Mouse (Mus musculus) splenic B cell, adult 2 months (primary cell): Measurements from ENCODE around the gene Vil1.

Experiments
- DNase-seq: peaks from one replicate; pipeline ENCODE4 v3.0.0-alpha.2; 2011; ENCODE audit warnings: low read depth, low spot score
- H3K27me3 ChIP-seq: 2 replicates; pipeline ENCODE4 v1.6.1; 2012; ENCODE audit warnings: mild to moderate bottlenecking, low read length, moderate library complexity, mixed read lengths; ENCODE audit not compliant: control insufficient read depth, poor library complexity, insufficient read depth, severe bottlenecking
- H3K36me3 ChIP-seq: 2 replicates; pipeline ENCODE4 v1.6.1; 2012; ENCODE audit warnings: mild to moderate bottlenecking, low read length, moderate library complexity, mixed read lengths; ENCODE audit not compliant: control insufficient read depth, poor library complexity, insufficient read depth, severe bottlenecking

Gene Vil1

DNA sequence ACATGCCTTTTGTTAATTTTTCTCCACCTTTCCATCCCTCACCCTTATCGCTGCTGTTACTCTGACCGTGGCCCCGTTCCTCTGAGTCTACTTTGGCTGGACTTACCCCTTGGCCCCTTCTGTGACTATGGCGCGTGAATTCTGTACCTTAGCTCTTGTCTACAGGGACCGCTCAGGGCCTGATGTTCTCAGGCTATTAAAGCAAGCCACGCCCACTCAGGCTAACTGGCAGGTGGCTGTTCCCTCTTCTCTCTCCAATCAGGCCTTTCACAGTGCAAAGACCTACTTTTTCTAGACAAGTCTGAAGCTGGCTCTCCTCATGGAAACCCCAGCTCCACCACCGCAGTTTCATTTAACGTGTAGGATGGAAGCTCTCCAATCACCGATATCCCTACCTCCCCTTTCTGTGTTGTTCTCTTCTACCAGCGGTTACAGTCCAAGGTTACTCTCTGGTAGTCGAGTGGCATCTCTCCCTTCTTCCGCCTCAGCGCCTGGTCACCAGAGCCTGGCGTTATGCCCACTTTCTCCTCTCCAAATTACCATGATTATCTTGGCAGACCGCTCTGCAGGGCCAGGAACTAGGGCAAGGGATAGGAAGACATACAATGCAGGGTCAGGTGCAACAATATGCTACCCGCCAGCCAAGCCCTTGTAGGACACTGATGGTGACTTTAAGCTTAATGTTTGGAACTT is 9.7 kb downstream of the Vil1 start:
- H3K27me3 ChIP-seq, result no peaks in the 10 kb centered on the region
- H3K36me3 ChIP-seq, result no peaks in the 10 kb centered on the region
- DNase-seq, result no peak

DNA sequence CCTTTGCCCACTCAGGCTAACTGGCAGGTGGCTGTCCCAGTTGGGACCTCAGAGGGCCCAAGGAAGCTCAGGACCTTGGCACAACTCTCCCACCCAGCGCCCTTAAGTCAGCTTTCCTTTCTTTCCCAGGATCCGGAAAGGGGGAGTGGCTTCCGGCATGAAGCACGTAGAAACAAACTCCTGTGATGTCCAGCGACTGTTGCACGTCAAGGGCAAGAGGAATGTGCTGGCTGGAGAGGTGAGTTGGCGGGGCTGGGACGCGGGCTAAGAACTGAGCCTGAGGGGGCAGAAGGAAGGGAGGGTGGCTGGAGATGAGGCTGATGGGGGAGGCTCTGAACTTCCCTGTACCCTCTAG is 10.2 kb downstream of the Vil1 start:
- no peaks in the 10 kb centered on the region for H3K27me3 ChIP-seq

DNA sequence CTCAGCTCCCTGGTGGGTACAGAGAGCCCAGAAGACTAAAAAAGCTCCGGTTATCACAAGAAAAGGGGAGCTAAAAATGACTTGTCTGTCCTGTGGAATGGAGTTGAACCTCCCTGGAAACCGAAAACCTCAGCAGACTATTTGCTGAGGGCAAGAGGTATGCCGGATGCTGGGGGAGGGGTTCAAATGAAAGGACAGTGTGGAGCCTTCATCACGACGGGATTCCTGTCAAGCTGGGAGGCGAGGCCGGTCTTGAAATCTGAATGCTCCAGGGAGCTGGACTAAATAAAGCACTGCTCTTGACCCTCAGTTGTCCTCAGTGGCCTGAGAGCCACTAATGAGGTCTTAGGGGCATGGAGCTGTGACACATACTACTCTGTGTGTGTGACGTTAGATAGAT is 14.0 kb downstream of the Vil1 start:
- H3K27me3 ChIP-seq, result no peaks in the 10 kb centered on the region

More for the DNA sequence above, 10.2 kb downstream of the Vil1 start:
- no peak for DNase-seq
- no peaks in the 10 kb centered on the region for H3K36me3 ChIP-seq

DNA sequence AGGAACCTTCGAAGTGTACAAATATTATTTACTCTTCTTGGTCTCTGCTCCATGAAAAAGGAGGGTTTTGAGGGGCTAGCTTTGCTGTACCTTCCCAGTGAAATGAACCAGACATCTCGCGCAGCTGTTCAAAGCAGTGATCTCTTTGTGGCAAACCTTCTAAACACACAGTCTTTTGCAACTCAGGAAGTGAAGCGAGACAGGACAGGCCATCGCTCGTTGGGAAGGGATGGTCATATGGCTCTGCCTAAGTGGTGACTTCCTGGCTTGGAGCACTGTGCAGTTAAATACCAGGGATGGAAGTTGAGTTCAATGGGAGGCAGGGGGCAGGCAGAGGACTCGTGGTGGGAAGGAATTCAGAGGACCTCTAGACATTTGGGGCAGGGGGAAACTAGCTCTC is 16.7 kb downstream of the Vil1 start:
- no peaks in the 10 kb centered on the region for H3K27me3 ChIP-seq
- DNase-seq, result no peak
- H3K36me3 ChIP-seq, result no peaks in the 10 kb centered on the region

More for the DNA sequence above, 14.0 kb downstream of the Vil1 start:
- DNase-seq, result no peak
- no peaks in the 10 kb centered on the region for H3K36me3 ChIP-seq

DNA sequence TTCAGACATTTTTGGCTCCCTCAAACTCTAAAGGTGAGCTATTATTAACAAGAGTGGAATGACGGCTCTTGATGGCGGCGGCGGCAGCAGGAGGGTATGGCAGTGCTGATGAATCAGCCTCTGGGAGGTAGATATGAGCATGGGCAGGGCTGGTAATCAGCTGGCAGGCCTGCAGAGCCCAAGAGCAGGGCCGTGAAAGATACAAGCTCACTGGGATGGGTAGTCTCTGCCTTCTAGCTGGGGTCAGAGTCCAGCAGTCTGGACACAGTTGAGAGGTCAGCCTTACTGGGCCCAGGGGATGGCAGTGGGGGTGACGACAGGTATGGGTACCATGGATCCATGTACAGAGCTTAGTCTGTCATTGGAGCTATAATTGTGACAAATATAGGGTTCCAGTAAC is 24.0 kb downstream of the Vil1 start:
- H3K36me3 ChIP-seq, result no peaks in the 10 kb centered on the region
- DNase-seq, result no peak
- H3K27me3 ChIP-seq, result no peaks in the 10 kb centered on the region

DNA sequence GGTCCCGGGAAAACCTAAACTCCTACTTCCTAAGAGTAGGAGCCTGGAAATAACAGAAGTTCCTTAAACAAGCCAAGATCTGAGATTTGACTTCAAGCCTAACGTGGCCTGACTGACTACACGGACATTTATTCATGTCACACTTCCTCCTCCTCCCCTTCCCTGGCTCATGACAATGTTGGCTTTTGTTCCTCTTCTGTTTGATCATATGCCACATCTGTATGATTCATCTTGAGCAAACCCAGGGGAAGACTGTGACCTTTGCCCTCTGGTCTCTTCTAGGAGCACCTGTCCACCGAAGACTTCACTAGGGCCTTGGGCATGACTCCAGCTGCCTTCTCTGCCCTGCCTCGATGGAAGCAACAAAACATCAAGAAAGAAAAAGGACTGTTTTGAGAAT is 25.4 kb downstream of the Vil1 start:
- Histone ChIP-seq H3K27me3 (no peaks in the 10 kb centered on the region), H3K36me3 (no peaks in the 10 kb centered on the region; the same call in 1 of the 2 replicates)
- peak; percentile 19 for DNase-seq

DNA sequence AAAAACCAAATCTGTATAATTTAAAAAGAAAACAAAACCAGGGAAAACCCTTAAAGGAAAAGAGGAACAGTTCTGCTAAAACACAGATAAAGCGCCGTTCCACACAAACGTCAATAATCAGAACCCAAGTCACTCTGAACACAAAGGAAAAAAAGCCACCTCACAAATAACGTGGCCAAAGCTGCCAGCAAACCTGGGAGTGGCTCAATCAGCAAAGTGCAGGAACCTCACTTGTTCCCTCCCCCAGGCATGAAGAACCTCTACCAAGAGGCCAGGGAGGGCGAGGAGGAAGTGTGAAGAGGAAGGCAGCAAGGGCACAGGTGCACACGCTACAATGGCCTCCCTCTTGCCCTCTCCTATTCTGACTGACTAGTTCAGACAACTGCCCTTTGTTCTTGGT is 26.4 kb downstream of the Vil1 start:
- peaks cover under 1% of the 10 kb centered on the region; the same call in 1 of the 2 replicates for H3K36me3 ChIP-seq
- H3K27me3 ChIP-seq, result no peaks in the 10 kb centered on the region
- DNase-seq, result peak; percentile 39

DNA sequence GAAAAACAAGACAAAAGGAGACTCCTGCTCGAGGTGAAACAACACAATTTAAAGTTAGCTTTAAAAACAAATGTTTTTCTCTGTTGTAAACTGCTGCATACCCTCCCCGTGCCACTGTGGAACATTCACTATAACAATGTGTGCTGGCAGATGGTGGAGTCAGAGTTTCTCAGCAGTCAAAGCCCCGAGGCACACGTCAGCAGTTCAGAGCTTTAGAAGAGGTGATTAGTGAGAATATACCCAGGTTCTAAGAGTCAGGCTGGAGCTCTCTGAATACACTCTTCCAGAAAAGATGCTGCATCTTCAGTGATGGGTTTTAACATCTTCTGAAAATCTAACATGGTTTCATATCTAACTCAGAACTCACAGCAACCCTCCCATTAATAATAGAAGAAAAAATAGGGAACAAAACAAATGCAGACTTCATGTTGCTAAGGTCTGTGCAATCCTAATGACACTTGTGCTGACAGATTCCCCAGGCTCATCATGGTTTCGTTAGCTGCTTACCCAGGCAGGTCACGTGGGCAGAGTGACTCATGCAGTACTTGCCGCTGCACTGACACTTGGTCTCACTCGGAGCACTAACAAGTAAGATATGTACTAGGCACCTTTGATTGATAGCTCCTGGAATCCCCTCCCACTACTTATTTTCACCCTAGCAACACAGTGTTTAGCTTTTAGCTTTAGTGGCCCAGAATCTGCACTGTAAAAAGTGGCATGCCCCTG is 28.7 kb downstream of the Vil1 start:
- no peaks in the 10 kb centered on the region for H3K27me3 ChIP-seq
- H3K36me3 ChIP-seq, result peaks cover 2% of the 10 kb centered on the region; the same call in 1 of the 2 replicates
- DNase-seq, result peak; percentile 11

DNA sequence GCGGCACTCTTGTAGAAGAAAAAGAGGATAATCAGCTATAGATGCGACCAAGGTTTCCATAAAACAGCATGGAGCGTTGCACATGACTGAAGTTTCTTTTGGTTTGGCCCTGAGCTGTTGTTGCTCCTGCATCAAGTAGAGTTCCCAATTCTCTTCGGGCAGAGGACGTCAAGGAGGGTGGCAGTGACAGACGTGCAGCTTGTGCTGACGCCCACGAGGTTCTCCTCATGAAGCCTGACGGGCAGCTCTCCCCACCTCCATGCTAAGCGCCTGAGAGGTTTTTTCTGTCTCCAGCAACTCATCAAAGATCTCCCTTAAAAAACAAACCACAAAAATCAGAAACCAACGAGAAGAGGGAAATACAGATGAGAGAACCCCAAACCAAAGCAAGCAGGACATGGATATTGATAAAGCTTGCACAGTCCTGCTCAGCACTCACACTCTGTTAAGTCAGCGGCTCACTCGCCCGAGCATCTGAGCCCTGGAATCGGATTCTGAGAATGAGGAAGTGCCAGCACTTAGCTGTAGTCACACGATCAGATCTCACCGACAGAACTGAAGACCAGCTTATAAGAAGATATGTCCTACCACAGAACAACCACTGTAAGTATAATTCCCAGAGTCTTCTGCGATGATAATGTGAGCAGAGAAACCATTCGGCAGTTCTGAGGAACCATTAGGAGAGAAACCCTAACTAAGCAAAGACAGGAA is 30.1 kb downstream of the Vil1 start:
- no peaks in the 10 kb centered on the region for H3K27me3 ChIP-seq
- no peak for DNase-seq
- H3K36me3 ChIP-seq, result peaks cover 4% of the 10 kb centered on the region; the same call in 1 of the 2 replicates

DNA sequence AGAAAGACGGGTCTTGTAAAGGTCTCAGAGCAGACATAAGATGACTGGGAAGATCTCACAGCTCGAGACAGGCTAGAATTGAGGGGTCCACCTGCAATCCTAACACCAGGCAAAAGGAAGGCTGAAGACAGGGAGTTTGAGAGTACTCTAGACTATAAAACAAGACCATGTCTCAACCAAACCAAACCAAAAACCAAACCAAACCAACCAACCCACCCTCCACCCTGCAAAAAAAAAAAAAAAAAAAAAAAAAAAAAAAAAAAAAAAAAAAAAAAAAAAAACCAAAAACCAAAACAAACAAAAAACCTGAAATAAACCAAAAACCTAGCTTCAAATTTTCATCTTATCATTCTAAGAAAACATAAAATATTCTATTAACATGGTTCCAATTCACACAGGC is 35.4 kb downstream of the Vil1 start:
- no peak for DNase-seq
- Histone ChIP-seq H3K36me3 (peaks cover 13% of the 10 kb centered on the region), H3K27me3 (no peaks in the 10 kb centered on the region)

DNA sequence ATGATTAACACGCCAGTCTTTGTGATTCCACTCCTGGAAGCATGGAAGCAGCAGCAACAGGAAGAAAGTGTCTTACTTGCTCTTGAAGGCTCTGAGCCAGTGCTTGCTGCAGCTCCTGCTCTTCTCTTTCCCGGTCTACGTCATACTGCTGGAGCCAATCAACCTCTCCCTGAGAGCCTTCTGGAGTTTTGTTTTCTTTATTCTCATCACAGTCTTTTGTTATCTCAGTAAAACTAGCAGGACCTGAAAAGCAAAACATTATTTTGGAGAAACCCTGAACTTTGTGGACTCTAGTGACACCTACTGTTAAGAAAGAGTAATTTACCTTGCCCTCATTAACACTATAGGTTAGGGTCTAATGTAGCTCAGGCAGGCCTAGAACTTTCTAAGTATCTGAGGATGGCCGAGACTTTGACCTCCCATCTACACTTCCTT is 43.5 kb downstream of the Vil1 start:
- Histone ChIP-seq H3K36me3 (peaks cover 13% of the 10 kb centered on the region), H3K27me3 (no peaks in the 10 kb centered on the region)
- DNase-seq, result peak; percentile 67

DNA sequence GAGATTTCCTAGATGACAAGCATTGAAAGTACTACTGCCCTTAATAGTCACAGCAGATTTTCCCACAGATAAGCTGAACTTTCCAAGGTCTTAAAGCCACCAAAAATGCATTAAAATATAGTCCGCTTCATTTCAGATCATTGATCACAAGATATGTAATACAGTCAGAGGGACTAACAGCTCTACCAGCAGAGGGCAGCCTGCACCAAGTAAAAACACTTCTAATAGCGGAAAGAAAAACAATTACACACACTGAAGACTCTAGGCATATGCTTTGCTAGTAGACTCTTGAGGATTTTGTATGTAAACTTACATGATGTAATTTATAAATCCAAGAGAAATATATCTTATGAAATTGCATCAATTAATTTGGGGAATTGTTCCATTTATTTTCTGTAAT is 51.1 kb downstream of the Vil1 start:
- Histone ChIP-seq H3K36me3 (peaks cover 8% of the 10 kb centered on the region), H3K27me3 (no peaks in the 10 kb centered on the region)
- peak; percentile 57 for DNase-seq
